Mouse (Mus musculus) kidney, postnatal 36 days (tissue): ENCODE data around the gene Emc1.
"Not testable (repeated sequence)": the region's sequence is repeated elsewhere in the genome, so short reads cannot be mapped to it uniquely, and the experiment has no call there.

ENCODE experiments used
- DNase-seq, 2 experiments: peaks; one replicate each; pipeline ENCODE4 v3.0.0; 2021 to 2022; ENCODE audit warnings: mixed read lengths in 2 of 2

The Emc1 gene

DNA sequence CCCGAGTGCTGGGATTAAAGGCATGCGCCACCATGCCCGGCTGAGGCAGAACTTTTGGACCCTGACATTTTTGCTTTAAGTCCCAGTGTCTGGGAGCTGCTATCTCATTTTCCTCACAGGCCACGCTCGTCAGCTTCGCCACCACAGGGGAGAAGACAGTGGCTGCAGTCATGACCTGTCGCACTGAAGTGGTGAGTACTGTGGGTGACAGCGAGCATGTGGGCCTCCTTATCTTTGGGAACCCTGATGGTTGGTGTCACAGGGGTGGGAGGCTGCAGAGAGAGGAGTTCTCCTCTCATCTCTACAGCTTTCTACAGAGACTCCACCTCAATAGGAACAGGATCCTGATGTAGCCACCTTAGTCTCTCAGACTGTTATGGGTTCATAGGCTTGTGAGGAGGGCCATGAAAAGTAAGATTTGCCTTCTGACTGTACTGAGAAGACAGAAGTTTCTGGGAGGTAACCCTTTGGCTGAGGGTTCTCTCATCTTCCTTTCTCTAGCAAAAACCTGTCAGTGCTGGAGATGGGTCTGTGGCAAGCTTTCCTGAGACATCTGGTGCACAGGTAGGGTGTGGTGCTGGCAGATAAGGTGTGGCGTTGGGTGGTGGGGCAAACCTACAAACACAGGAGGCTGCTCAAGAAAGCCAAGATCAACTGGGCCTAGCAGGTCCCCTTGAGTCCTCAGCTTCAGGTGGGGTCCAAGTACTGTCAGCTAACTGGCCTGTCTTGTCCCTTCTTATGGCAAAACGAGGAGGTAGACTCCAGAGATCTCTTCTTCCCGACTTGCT is 8.6 kb downstream of the Emc1 start:
- no peak for DNase-seq

DNA sequence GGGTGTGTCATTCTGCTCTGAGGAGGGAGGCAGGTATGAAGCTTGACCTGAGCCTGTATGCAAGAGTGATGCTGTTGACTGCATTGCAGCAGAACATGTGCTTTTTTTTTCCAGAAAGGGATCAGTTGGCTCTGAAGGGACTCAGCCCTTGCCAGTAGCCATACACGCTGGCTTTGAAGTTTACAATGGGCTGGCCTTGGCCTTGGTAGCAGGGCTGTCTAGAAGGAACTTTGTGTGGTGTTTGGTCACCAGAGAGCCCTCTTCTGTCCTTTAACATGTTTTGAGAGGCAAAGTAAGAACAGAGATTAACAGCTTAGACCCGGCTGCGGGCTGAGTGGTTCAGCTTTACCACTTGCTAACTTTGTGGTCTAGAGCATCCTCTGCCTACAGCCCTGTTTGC is 14.9 kb downstream of the Emc1 start:
- DNase-seq, result no peak

DNA sequence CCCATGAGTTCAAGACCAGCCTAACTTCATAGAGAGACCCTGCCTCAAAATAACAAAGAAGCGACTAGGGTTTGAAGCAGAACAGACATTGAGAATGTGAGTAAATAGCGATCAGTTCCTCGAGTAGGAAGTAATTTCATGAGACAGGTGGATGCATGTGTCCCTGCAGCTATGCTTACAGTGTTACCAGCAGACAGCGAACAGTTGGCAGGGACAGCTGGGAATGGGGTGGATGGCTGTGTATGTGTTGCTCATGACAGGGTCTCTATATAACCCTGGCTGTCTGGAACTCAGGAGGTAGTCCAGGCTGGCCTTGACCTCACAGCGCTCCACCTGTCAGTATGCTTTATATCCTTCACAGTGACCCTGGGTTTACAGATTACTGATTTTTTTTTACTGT is 15.7 kb downstream of the Emc1 start:
- DNase-seq, result no peak

DNA sequence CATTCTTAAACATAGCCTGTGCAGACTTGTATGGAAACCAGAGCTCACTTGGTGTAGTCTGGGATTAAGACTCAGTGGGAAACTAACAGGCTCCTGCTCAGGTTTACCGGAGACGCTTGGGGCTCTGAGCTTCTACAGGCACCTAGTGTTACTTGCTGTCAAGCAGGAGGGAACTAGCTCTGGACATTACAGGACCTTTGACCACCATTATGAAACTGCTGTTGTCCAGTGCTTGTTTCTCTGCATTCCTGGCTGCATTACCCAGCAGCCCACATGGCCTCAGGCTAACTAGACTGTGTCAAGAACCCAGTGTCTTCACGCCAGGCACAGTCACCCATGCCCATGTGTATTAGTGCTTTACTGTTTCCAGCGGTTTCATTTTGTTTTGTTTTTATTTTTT is 20.7 kb downstream of the Emc1 start:
- peak; percentile 36 to 73 for DNase-seq

DNA sequence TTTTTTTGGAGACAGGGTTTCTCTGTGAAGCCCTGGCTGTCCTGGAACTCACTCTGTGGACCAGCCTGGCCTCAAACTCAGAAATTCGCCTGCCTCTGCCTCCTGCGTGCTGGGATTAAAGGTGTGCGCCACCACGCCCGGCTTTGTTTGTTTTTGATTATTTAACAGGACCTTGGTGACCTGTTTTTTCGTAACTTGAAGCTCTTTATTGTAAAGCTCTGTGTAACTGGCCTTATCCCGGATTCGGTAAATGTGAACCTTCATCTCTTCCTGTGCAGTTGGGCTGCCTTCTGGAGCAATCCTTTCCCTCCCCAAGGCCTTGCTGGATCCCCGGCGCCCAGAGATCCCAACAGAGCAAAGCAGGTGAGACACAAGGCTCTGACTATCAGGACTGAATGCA is 21.1 kb downstream of the Emc1 start:
- no peak for DNase-seq

DNA sequence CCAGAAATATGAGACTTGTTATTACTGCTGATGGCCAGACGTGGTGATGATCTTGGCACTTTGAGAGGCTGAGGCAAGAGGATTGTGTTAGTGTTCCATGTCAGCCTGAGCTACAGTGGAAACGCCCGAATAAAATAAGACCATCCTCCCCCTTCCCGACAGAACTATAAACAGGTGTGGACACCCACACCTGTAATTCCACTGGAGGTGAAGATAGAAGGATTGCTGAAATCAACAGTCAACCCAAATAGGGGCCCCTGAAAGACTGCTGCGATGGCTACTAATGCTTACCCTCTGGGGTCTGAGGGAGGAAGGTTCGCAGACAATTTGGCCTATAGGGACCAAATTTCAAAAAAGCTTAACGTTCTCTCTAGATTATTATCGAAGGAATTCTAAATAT is 27.3 kb downstream of the Emc1 start:
- no peak for DNase-seq

DNA sequence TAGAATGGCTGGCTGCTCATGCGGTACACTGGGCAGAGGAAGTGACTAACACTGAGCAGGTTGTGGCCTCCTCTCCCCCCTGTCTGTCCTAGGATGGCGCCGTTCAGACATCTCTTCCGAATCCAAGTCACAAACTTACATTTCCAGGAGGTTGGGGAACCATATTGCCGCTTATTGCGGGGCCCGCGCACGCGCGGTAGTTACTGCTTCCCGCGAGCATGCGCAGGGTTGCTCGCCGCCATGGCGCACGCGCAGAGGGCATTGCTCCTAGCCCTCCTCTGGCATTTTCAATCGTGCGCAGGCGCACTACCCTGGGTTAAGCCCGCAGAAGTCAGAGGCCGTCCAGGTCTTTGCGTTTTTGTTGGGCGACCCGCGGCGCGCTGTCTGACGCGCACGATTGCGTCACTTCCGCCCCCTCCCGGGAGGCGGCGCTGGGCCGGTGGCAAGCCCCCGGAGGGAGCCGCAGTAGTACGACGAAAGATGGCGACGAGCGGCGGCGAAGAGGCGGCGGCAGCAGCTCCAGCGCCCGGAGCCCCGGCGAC is 27.9 kb downstream of the Emc1 start:
- peak; percentile 99 to 100 for DNase-seq

DNA sequence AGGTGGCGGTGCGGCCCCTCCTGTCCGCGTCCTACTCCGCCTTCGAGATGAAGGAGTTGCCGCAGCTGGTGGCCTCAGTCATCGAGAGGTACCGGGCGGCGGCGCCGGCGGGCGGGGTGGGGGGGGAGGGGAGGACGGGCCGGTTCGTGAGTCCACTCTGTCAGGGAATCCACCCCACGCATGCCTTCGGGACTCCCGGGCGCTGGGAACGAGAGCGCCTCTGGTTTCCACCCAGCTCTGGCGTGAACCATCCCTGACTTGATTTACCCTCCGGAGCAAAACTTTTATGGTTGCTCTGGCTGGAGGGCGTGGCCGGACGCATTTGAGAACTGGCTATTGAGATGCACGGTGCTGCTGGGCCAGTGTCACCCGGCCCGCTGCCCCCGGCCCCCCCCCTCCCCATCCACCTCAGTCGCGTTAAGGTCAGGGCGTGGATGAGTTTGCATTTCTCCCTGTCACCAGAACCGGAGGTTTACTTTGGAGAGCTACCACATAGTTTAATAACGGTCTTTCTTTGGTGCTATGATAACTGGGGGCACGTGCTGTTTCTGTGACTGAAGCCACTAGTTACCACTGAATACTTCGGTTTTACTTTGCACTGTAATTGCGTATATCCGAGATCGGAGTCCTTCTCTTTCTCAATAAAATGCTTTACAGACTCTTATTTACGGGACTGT is 28.5 kb downstream of the Emc1 start:
- peak in 1 of 2 experiments; percentile 40 for DNase-seq

DNA sequence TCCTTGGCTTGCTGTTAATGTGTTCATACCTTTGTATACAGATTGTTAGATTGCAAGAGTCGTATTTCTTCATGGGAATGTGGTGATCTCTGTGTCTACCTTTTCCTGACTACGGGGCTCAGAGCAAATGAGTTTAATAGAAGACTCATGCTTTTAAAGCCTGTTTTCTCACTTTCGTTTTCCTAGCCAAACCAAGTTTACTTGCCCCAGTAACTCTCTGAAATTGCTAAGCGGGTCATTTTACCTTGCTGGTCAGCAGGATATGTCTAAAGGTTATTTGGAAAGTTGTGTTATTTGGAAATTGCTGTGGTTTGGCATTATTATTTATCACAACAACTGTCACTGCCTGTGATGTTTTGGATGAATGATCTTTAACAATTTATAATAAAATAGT is 29.1 kb downstream of the Emc1 start:
- no peak for DNase-seq

DNA sequence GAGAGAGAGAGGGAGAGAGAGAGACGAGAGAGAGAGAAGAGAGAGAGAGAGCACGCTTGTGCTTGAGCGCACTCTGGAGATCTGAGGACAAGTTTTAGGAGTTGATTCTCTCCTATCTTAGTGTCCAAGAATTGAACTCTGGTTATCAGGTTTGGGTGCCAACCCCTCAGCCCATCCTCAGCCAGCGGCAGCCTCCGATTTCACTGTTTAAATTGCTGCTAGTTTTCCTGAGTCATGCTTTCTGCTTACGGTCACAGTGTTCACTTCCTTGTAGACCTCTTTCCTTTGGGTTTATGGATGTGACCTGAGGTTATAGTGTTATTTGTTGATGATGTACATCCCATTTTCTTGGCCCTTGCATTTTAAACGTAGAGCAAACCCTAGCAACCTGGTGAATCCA is 29.8 kb downstream of the Emc1 start:
- no peak for DNase-seq

DNA sequence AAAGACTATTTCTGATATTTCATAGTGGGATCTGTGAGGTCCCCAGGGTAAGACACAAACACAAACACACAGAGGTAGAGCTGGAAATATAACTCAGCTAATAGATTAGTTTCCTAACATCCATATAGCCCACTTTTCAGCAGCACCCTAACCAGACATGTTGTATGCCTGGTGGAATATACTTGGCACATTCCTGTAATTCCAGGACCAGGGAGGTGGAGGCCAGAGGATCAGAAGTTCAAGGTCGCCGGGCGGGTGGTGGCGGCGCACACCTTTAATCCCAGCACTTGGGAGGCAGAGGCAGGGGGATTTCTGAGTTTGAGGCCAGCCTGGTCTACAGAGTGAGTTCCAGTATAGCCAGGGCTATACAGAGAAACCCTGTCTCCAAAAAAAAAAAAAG is 33.5 kb downstream of the Emc1 start:
- DNase-seq, result not testable (repeated sequence)

DNA sequence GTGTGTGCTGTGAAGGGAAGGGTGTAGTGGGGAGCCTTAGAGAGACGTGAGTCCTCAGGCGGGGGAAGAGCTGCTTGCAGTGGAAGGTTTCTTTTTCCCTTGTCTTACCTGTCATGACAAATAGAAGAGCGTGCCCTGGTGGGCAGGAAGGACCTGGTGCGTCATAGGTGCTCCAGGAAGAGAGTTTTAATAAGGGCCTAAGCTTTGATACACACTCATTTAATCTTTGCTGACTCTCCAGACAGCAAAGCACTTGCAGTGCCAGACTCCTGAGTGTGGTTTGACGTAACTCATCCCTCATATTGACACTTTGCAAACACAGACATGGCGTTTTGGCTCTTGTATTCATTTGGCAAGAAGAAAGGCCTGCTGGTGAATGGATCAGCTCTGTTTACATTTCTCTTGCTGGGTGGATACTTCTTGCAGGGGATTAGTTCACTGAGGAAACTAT is 34.5 kb downstream of the Emc1 start:
- peak in 1 of 2 experiments; percentile 27 for DNase-seq

DNA sequence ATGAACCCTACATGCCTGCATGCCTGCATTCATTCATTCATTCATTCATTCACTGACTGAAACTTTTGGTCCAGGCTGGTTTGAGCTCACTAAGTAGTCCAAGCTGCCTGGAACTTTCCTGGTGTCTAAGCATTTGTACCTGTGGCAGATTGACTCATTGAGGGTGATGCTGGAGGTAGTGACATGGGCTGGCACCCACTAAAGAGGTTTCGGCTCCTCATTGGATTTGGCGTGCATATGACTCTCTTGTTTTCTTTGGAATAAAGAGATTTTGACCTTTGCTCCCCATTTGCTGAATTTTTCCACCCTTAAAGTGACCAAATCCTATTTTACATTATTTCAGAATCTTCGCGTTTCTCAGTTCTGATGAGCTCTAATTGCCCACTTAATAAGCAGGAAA is 37.2 kb downstream of the Emc1 start:
- peak in 1 of 2 experiments; percentile 17 for DNase-seq

DNA sequence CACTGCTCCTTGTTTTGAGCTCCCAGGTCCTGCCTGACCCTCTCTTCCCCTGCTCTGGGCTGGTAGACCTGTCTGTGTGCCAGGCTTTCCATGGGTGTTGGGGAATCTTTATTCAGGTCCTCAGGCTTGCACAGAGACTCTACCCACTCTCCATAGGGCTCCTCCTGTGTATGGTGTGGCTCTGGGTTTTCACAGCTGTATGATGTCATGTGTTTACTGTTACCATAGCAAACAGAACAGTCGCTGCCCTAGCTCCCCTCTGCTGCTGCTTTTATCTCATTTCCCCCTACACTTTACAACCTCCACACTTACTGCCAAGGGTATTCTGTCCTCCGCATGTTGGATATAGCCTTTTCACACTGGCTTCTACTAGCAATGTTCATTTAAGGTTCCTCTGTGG is 43.0 kb downstream of the Emc1 start:
- no peak for DNase-seq

DNA sequence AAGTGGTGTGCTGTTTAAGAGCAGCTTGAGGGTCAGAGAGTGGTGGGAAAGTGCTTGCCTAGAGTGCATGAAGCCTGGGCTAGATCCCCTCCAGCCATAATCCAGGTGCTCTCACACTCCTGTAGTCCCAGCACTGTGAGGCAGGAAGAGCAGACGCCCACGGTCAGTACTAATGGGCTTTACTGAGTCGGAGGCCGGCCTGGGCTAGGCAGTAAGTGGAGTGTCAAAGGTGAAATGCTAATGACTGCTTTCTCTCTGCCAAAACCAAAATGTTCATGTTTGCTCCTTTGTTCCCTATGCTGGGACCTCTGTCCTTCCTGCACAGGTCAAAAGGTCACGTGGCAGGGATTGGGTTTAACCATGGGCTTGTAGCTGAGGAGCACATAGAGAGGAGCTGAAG is 48.1 kb downstream of the Emc1 start:
- no peak for DNase-seq

DNA sequence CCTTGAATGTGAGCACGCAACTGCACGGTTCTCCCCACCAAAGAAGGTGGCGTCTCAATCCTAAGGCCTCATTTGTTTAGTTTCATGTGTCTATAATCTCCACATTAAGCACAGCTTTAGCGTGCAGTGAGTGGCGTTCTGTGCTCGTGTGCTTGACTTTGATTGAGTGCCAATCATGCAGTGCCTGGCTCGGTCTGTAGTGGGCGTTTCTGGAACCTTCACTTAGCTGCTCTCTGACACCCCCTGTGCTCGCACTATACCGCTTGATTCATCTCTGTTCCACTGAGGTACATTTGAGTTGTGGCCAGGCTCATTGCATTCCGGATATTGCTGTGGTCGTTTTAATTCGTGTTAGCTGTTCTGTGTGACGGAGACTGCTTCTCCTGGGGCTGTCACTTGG is 50.8 kb downstream of the Emc1 start:
- no peak for DNase-seq

DNA sequence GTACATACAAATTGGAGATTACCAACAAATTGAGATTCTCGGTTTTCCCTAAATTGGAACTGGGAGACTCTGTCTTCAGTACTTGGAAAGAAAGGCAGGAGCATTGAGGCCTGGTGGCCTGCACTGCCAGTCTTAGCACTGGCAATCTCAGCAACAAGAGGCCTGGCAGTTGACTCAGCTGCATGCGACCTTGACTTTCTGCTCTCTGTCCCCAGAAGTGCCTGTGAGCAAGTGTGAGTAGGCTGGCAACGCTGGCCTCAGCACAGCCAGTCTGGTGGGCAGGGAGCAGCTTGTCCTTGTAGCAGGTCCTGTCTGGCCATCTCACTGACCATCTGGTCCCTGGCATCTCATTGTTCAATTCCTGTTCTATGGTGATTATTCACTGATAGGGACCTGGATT is 59.0 kb downstream of the Emc1 start:
- DNase-seq, result no peak

DNA sequence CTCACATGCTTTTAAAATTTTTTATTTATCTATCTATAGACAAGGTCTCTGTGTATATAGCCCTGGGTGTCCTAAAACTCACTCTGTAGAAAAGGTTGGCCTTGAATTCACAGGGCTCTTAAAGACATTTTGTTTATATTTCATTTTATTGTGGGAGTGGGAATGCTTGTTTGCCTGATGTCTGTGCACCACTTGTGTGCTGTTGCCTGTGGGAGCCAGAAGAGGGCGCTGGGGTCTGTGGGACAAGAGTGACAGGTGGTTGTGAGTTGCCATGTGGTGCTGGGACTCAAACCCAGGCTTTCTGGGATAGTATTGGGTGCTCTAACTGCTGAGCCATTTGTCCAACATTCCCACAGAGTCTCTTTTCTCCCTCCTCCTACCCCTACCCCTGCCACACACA is 65.5 kb downstream of the Emc1 start:
- no peak for DNase-seq

DNA sequence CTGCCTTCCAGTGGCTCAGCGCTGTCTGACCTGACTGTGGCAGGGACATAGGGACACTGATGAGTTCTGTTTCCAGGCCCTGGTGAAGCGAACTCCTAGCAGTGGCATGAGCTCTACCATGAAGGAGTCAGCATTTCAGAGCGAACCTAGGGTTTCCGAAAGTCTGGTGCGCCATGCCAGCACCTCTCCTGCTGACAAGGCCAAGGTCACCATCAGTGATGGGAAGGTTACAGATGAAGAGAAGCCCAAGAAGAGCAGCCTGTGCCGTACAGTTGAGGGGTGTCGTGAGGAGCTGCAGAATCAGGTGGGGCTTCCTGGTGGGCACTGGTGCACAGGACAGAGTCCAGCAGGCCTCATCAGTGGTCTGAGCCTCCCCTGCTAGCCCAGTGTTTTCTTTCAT is 69.2 kb downstream of the Emc1 start:
- DNase-seq, result no peak

DNA sequence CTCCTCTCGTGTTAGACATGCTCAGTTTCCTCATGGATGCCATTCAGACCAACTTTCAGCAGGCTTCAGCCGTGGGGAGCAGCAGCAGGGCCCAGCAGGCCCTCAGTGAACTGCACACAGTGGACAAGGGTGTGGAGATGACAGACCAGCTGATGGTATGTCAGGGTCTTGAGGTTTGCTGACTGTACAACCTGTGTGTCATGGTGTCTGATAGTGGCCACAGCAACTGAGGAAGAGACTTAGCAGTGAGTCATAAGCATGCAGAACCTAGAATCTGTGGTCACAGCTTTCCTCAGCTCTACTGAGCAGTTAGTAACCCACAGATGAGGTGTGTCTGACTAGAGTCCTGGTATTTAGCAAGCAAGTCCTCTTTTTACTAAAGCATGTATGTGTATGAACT is 70.0 kb downstream of the Emc1 start:
- DNase-seq, result no peak

DNA sequence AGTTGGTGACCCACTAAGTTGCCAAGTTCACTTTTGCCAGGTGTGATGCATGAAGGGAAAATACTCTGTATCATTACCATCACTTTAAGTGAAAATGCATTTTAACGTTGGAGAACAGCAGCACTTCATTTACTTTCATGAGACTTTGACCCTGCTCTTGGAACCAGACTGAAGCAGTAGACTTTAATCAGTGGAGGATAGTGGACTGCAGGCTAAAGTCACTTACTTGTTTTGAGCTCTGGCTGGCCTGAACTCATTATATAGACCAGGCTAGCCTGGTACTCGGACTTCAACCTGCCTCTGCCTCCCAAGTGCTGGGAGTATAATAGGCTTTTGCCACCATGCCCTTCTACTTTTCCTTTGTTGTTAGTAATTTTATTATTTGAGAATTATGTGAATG is 70.9 kb downstream of the Emc1 start:
- DNase-seq, result peak; percentile 33 to 63
